7 mouse cellular contexts compared by ENCODE assay signal in genomic region chr12:80769697-80770096, GRCm38 (mm10). TPM values are rescaled to one million over a fixed set of nuclear protein-coding genes. Genes with fewer than 3 reads are reported as not detected.
DNase-seq lines count a peak whose midpoint lies in the region.

No protein-coding gene starts in this region.

- intact Hi-C loops in left cerebral cortex, postnatal 36 days (cut with DNase I), result loop anchor here (1.0 kb wide), 1 partner anchor 126 kb away; no protein-coding TSS in a partner anchor

- DNase-seq in ZHBTc4 (ENCODE audit: low read depth, low spot score), result peak; percentile 91
- DNase-seq in cerebellum, postnatal 14 days, result peak; percentile 89 to 91
- DNase-seq in gastrocnemius, adult 18-20 months (ENCODE audit: low spot score), result peak; percentile 71
- DNase-seq in induced T-regulatory cell, adult 2 months (ENCODE audit: low read depth), result peak; percentile 87
- DNase-seq in left cerebral cortex, postnatal 36 days (ENCODE audit: low spot score in 2 of 2), result peak; percentile 52 to 71
- DNase-seq in mesoderm, embryonic 11.5 days (ENCODE audit: low read depth, low spot score), result peak; percentile 93
- peak; percentile 83 for DNase-seq in right cerebral cortex, postnatal 4 days

RNA-seq across cellular contexts. Expression of gene Ccdc177, which starts 9.2 kb away (rescaled TPM):
- not detected for total RNA-seq in gastrocnemius, adult 18-20 months (2021)
- 10 to 100 TPM; 14.5 to 15.7 TPM for total RNA-seq in left cerebral cortex, postnatal 36 days (2021)

RNA-seq across cellular contexts. Expression of gene Susd6, which starts 20.6 kb away (rescaled TPM):
- 10 to 100 TPM; 39.3 to 43.9 TPM for total RNA-seq in gastrocnemius, adult 18-20 months (2021)
- total RNA-seq in left cerebral cortex, postnatal 36 days (2021), result 10 to 100 TPM; 31.6 to 40.0 TPM

Comparison
In these comparisons a context has a peak if more than half of its experiments do, and no peak if none do; other contexts are left out.
1. Peak in every context shown above with its lines: DNase-seq.
2. RNA of gene Ccdc177, which starts 9.2 kb away (total RNA-seq): 14.5 to 15.7 TPM in left cerebral cortex, postnatal 36 days; not detected in gastrocnemius, adult 18-20 months; every median in the first group is over 10 times any median in the second.